Mouse (Mus musculus) NIH3T3 (cell line): ENCODE data around the gene Grifin.

Experiments
- DNase-seq: peaks from one replicate; pipeline ENCODE4 v3.0.0-alpha.2; 2012; ENCODE audit warnings: low read depth

The Grifin gene

GRCm38 (mm10) chr5:140589082-140589774 is 24.4 kb upstream of the Grifin start:
- no peak for DNase-seq

- DNase-seq, result no peak
Observed at GRCm38 (mm10) chr5:140583732-140584368, 19.0 kb upstream of the Grifin start.

GRCm38 (mm10) chr5:140582995-140583731 is 18.3 kb upstream of the Grifin start:
- DNase-seq, result no peak

GRCm38 (mm10) chr5:140581569-140581968 is 16.7 kb upstream of the Grifin start:
- no peak for DNase-seq

- DNase-seq, result no peak
Observed at GRCm38 (mm10) chr5:140579771-140580170, 14.9 kb upstream of the Grifin start.

- DNase-seq, result no peak
Observed at GRCm38 (mm10) chr5:140579221-140579620, 14.3 kb upstream of the Grifin start.

GRCm38 (mm10) chr5:140575381-140575866 is 10.6 kb upstream of the Grifin start:
- no peak for DNase-seq

- peak; percentile 17 for DNase-seq
Observed at GRCm38 (mm10) chr5:140572611-140573010, 7.7 kb upstream of the Grifin start.

- peak; percentile 19 for DNase-seq
Observed at GRCm38 (mm10) chr5:140571673-140572072, 6.8 kb upstream of the Grifin start.

GRCm38 (mm10) chr5:140571201-140571600 is 6.3 kb upstream of the Grifin start:
- DNase-seq, result no peak

- no peak for DNase-seq
Observed at GRCm38 (mm10) chr5:140570223-140570870, 5.5 kb upstream of the Grifin start.

- DNase-seq, result no peak
Observed at GRCm38 (mm10) chr5:140569032-140569595, 4.2 kb upstream of the Grifin start.

GRCm38 (mm10) chr5:140568321-140568970 is 3.6 kb upstream of the Grifin start:
- DNase-seq, result peak; percentile 84

- DNase-seq, result no peak
Observed at GRCm38 (mm10) chr5:140567751-140568150, 2.9 kb upstream of the Grifin start.

GRCm38 (mm10) chr5:140567321-140567720 is 2.5 kb upstream of the Grifin start:
- peak; percentile 43 for DNase-seq

GRCm38 (mm10) chr5:140566271-140566670 is 1.4 kb upstream of the Grifin start:
- DNase-seq, result no peak

- DNase-seq, result peak; percentile 53
Observed at GRCm38 (mm10) chr5:140565856-140566255, 985 bp upstream of the Grifin start.

GRCm38 (mm10) chr5:140565451-140565850 is 580 bp upstream of the Grifin start:
- peak; percentile 47 for DNase-seq

GRCm38 (mm10) chr5:140562601-140563000 is 2.3 kb downstream of the Grifin start:
- no peak for DNase-seq

GRCm38 (mm10) chr5:140556859-140557258 is 8.0 kb downstream of the Grifin start:
- DNase-seq, result no peak

- no peak for DNase-seq
Observed at GRCm38 (mm10) chr5:140553719-140554118, 11.2 kb downstream of the Grifin start.
